Mouse (Mus musculus): ENCODE results near the gene Cd300lf.

Gene Cd300lf

DNA sequence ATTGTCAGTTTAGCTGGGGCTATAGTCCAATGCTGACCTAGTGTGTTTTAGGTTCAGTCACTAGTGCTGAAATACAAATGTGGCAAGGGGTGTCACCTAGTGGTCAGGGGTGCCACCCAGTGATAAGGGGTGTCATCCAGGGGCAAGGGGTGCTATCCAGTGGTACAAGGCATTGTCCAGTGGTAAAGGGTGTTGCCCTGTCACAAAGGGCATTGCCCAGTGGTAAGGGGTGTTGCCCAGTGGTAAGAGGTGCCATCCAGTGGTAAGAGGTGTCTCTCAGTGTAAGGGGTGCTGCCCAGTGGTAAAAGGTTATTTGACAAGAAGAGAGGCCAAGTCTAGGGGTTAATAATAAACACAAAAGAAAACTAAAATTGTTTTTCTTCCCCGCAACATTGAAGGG lies 56.4 kb downstream of the Cd300lf start:
- DNase-seq (ENCODE audit: low read depth, low spot score), result no peak

- no peak for DNase-seq (ENCODE audit: low read depth, low spot score)
Observed at GRCm38 (mm10) chr11:115075859-115076258, 57.9 kb downstream of the Cd300lf start.

DNA sequence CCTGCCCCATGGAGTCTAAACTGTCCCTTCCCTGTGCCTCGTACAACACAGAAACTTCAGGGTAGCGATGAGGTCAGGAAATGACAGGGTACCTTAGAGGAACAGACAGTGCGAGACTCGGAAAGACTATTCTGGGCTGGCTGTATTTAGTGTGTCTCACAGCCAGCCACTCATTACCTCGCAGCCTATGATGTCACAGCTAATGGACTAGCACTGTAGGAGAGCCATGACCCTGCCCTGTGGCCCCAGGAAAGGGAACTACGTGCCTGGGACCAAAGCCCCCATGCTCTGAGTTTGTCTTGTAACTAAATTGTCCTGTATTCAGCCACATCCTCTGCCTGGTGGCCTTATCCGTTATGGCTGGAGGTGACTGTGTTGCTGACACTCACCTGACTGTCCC lies 58.4 kb downstream of the Cd300lf start:
- DNase-seq (ENCODE audit: low read depth, low spot score), result no peak

- DNase-seq (ENCODE audit: low read depth, low spot score), result no peak
Observed at GRCm38 (mm10) chr11:115073002-115073401, 60.8 kb downstream of the Cd300lf start.

DNA sequence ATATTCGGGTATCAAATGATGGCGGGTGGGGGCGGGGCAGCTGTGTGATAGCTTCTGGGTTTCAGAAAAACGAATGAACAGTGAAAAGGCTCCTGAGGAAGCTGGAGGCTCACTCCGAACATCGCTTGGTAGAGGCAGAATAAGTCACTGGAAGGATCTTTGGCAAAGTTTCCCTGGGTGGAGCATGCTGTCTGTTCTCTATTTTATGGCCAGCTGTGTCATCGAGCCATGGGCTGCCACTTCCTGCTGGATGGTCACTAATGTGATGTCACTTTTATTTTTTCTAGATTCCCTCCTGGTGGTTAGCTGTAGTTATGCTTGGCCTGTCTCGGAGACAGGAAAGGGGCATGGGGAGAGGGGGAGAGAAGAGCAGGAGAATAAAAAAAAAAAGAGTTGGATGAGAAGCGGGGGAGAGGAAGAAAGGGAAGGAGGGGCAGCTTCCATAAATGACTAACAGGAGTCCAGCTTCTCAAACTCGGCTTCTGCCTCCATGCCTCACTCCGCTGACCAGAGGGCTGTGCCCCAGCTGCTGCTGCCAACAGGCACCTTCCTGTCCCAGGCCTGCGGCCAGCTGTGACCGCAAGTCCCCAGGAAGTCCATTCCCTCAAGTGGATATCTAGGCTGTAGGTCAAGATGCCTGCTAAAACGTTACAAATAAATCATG lies 62.0 kb downstream of the Cd300lf start:
- DNase-seq (ENCODE audit: low read depth, low spot score), result peak; percentile 72

- no peak for DNase-seq (ENCODE audit: low read depth, low spot score)
Observed at GRCm38 (mm10) chr11:115071015-115071551, 62.7 kb downstream of the Cd300lf start.

DNA sequence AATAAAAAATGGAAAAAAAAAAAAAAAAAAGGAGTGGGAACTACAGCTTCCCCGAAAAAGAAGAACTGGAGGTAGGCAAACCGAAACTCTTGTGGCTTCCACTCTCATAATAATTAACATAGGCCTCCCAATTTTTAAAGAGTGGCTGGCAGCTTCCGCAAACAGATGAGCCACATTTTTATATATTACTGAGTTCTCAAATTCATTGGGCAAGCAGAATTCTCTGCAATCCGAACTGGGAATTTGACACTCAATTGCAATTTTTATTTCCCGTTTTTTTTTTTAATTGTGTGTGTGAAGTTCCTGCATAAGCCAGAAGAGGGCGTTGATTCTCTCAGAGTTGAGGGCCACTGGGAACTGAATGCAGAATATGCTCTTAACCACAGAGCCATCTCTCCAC lies 67.0 kb downstream of the Cd300lf start:
- peak; percentile 11 for DNase-seq (ENCODE audit: low read depth, low spot score)
